Mouse (Mus musculus) ES-Bruce4 (cell line): ENCODE measurements at regions not wholly inside any gene's neighbourhood (a gene's known extent, or its start where the extent isn't known, plus 50 kb on each side); places are given as distances from the start of the nearest gene placed in this dataset.

ENCODE experiments used
- H3K27ac ChIP-seq: 2 replicates; pipeline ENCODE4 v1.5.1; 2012; ENCODE audit warnings: low read length, inconsistent platforms; ENCODE audit not compliant: insufficient read depth
- H3K27me3 ChIP-seq: 2 replicates; pipeline ENCODE4 v1.6.1; 2012; ENCODE audit warnings: mild to moderate bottlenecking, low read length, inconsistent platforms; ENCODE audit not compliant: control insufficient read depth, poor library complexity, insufficient read depth, severe bottlenecking
- H3K36me3 ChIP-seq: 2 replicates; pipeline ENCODE4 v1.6.1; 2012; ENCODE audit warnings: inconsistent platforms, mild to moderate bottlenecking, low read length, moderate library complexity; ENCODE audit not compliant: control insufficient read depth, poor library complexity, insufficient read depth, severe bottlenecking
- H3K4me1 ChIP-seq: one replicate; pipeline ENCODE4 v1.8.1; 2011; ENCODE audit warnings: low read length; ENCODE audit not compliant: control insufficient read depth, insufficient read depth
- H3K4me3 ChIP-seq: 2 replicates; pipeline ENCODE4 v1.5.1; 2011; ENCODE audit warnings: low read depth, mild to moderate bottlenecking, low read length
- H3K9ac ChIP-seq: 2 replicates; pipeline ENCODE4 v1.6.1; 2012; ENCODE audit warnings: low read depth, mild to moderate bottlenecking, inconsistent platforms; ENCODE audit not compliant: poor library complexity, severe bottlenecking
- H3K9me3 ChIP-seq: replicated peaks from 2 replicates; pipeline ENCODE4 v1.6.1; 2012; ENCODE audit warnings: mild to moderate bottlenecking, low read length, inconsistent platforms; ENCODE audit not compliant: control insufficient read depth, poor library complexity, insufficient read depth, severe bottlenecking
- CTCF ChIP-seq: IDR thresholded peaks from one replicate; pipeline ENCODE4 v1.8.1; 2011; ENCODE audit warnings: low read depth, low read length
- EP300 ChIP-seq: IDR thresholded peaks from 2 replicates; pipeline ENCODE4 v1.6.1; 2011; ENCODE audit warnings: low read depth, low read length; ENCODE audit not compliant: insufficient read depth
- POLR2A ChIP-seq: IDR thresholded peaks from one replicate; pipeline ENCODE4 v1.8.1; 2011; ENCODE audit warnings: low read length; ENCODE audit not compliant: insufficient read depth

GRCm38 (mm10) chr10:21831002-21831696 lies 50.8 kb upstream of the Sgk1 start:
- Histone ChIP-seq H3K9me3 (no peaks in the 10 kb centered on the region), H3K4me3 (no peak overlapping the region), H3K36me3 (no peaks in the 10 kb centered on the region), H3K9ac (peak overlapping the region; percentile 57), H3K27me3 (no peaks in the 10 kb centered on the region), H3K4me1 (peaks cover 9% of the 10 kb centered on the region), H3K27ac (peak overlapping the region; percentile 98)
- TF ChIP-seq EP300 (no peak), POLR2A (no peak), CTCF (no peak)
